Mouse (Mus musculus) layer of hippocampus, postnatal 25 days (tissue): ENCODE data around the gene Rpl35a. TPM values are rescaled to one million over a fixed set of nuclear protein-coding genes. Genes with fewer than 3 reads are reported as not detected.
A peak's percentile ranks its signal among the peaks of the same experiment; 100 is the strongest.

Experiments used
- DNase-seq, 2 experiments: peaks; one replicate each; pipeline ENCODE4 v3.0.0; 2022; ENCODE audit warnings: mixed read lengths in 2 of 2, low spot score in 1 of 2; ENCODE audit errors: extremely low spot score in 1 of 2
- total RNA-seq, 2 experiments: library from RNA; stranded (reverse); gene quantifications; 2 replicates each; pipeline ENCODE4 v1.2.3; 2021

The Rpl35a gene
- total RNA-seq = 100 to 1,000 TPM; 262 to 293 TPM

DNA sequence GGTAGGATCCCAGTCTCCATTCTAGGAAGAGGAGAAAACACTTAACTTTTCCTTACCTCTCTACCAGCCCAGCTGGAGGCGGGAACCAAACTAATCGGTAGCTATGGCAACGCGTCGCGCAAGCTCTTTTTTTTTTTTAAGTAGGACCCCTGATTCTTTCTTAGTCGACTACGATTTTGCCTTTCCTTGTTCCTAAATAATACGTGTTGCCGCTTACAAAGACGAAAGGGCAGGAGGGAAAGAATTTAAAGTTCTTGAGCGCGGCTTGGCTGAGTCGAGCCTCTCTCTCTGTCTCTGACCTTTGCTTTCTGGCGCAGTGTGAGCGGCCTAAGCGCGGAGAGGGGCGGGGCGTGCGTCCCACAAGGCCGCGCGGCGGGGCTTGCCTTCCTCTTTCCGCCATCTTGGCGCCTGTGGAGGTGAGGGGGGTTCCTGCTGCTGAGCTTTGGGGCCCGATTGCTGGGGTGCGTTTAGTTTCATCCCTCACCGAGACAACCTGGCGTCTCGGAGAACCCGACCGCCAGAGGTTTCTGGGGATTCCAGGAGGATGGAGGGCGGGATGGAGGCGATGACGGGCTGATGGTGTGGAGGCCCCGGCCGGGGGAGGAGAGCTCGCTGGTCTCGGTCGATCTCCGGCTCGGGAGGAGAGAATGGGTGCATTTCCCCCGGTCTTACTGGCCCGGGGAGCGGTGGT is at the start of gene Rpl35a, which contains the start of gene Iqcg:
Gene Rpl35a, plus strand, starts transcription at position 359 of the 691 bp plus-strand sequence.
Gene Iqcg, minus strand, starts transcription at position 124 of the 691 bp plus-strand sequence.
- peak; percentile 82 to 93 for DNase-seq

DNA sequence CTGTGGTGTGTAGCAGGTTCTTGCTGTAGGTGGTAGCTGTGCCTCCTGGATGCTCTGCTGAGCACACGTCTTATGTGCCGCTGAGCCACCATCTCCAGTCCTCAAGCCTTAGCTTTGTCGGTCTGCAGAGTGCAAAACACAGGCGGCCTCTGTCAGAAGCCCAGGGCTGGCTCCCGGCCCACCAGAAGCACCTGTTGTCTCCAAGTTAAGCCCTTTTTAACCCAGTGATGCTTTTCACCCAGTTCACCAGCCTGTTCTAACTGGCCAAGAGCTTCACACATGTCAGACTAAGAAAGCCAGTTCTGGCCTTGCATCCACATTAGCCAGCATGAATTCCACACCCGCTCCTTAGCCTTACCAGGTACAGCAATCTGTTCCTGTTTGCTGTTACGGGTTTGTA is 49.4 kb upstream of the Rpl35a start:
- DNase-seq = no peak

DNA sequence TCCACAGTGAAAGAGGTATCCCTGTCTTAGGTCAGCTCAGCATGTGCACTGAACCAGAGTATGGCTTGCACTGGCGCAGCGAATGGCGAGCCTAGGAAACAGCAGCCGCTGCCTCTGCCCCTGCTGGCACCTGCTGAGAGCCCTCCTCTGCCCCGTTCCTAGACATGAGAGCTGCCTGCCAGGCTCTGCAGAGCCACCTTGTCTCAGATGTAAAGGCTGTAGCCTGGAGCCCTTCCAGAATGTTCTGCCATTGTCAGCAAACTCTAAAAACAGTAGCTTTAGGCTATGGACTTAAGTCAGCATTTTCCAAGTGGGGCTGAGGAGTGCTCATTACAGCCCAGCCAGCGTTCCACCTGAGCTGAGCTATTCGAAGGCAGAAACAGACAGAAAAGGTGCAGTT is 48.8 kb upstream of the Rpl35a start:
- no peak for DNase-seq

DNA sequence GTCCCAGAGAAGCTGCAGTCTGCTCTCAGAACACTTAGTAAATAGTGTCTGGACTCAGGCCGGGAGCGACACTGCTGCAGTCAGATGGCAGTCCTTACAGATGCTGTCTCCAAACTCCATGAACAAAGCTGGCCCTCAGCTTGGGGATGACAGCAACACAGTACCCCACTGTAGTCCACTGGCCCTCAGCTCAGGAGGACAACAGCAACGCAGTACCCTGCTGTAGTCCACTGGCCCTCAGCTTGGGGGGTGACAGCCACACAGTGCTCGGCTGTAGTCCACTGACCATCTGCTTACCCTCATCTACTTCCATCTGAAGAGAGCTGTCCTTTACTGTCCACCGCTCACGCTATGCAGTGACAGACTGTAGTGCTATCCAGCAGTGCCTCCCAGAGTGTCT is 46.1 kb upstream of the Rpl35a start:
- DNase-seq = no peak

DNA sequence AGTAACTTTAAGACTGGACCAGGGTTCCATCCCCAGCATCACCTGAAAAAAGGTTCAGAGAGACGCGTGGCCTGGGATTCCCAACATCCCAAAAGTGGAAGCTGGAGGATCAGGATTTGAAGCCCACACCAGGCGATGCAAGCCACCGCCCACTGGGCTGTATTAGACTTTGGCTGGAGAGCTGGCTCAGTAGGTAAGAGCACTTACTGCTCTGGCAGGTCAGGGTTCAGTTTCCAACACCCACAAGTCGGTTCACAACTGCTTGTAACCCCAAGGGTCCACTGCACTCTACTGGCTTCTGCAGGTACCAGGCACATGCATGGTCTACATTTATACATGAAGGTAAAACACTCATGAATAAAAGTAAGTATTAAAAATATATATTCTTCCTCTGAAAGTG is 42.5 kb upstream of the Rpl35a start:
- no peak for DNase-seq

DNA sequence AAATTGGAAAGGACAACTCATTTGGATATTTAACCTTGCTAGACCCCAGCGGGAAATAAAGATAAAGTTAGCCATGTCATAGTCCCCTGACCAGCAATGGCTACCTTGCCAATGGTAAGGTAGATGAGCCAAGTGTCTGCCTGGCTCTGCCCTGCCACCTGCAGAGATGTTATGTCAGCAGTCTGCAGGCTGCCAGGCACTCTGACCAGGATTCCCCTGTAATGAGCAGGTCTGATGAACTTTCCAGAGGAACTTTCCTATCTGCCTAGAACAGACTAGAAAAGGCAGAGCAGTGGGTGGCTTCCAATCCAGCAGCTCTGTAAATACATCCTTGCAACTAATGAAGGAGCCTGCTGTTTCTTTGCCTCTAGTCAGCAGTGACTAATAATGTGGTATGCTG is 41.3 kb upstream of the Rpl35a start:
- DNase-seq = no peak

DNA sequence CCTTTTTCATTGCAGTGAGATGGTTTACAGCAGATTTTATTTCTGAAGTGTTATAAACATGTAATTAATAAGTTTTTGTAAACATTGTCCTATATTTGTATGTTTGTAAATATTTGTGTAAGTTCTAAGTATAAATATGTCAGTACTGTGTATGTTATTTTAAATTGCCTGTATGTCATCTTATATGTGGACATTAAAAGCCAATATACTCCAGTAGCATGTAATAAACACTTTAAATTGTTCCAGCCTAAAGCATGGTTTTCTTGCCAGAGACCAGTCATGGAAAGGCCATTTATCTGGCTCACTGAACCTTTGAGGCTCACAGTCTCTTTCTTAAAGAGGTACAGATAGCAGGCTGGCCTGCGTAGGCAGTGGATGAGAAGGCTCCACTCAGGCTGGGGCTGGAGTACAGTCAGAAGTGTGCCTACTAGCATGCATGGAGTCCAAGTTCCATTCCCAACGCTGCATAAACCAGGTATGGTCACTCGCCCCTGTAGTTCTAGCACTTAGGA is 40.8 kb upstream of the Rpl35a start:
- no peak for DNase-seq

DNA sequence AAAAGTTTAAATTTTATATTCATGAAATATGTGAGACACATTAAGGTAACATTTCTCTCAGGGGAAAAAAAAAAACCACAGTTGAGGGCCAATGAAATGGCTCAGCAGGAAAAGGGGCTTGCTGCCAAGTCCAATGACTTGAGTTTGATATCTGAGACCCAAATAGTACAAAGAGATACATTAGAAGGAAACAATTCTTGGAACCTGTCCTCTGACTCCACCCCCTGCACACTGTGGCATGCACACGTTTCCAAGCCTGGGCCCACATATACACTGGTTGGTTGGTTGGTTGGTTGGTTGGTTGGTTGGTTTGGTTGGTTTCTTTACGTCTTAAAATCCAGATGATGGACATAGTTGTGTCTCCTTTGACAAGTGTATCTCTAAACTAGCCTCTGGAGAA is 40.3 kb upstream of the Rpl35a start:
- no peak for DNase-seq

DNA sequence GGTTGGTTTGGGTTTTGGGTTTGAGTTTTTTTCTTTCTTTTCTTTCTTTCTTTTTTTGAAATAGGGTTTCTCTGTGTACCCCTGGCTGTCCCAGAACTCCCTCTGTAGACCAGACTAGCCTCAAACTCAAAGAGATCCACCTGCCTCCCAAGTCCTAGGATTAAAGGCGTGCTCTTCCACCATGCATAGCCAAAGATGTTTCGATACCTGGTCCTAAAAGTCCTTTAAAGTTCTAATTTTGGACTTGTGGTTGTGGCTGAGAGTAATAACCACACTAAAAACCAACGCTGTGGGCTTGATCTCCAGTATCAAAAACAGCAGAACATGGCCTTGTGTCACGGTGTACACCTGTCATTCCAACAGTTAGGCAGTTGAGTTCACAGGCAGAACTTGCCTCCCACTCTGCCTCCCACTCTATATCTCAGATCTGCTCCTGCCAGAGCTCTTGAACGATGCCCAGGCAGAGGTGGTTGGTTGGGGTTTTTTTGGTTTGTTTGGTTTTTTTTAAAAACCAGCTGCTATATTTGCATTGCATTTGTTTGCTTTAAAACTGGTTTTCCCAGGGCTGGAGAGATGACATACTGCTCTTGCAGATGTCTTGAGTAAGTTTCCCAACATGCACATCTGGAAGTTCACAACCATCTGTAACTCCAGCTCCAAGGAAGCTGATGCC is 38.4 kb upstream of the Rpl35a start:
- DNase-seq = no peak

DNA sequence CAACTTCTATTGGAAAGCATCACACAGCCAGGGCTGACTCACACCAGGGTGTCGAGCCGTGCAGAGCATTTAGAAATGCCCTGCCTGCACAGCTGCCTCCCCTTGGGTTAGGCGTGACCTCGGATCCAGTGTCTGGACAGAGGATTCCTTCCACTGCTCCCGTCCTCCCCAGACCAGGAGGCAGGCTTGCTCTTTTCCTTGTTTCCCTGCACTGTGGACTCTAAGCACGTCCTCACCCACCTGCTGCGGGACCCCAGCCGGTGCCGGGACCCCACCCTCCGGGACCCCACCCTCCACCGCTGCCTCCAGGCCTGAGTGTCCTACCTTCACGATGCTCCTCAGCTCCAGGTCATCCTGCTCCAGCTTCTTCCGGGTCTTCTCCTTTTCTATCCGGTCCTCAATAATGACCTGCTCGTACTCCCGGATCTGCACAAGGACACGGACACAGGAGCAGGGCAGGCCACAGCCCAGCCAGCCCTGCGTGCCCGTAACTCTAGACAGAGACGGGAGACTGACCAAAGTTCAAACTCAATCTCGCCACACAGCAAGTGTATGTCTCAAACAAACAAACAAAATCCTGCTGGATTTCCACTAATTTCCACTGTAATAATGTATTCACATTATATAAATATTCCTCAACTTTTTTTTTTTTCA is 37.0 kb upstream of the Rpl35a start:
- DNase-seq = no peak

DNA sequence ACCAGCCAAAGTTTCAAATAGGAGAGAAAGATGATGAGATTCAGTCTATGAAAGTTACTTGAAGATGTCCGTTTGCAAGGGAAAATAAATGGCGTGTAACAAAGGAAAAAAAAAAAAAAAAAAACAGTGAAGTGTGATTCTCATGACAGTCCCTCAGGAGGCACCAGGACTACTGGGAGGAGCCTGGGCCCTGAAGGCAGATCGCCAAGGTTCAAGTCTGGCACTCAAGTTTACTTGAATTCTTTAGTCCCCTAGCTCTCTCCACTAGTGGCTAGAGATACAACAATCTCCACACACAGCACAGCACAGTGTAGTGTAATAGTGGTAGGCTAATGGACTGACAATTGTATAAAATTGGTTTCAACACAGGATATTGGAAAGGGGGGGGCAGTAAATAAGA is 34.9 kb upstream of the Rpl35a start:
- no peak for DNase-seq

DNA sequence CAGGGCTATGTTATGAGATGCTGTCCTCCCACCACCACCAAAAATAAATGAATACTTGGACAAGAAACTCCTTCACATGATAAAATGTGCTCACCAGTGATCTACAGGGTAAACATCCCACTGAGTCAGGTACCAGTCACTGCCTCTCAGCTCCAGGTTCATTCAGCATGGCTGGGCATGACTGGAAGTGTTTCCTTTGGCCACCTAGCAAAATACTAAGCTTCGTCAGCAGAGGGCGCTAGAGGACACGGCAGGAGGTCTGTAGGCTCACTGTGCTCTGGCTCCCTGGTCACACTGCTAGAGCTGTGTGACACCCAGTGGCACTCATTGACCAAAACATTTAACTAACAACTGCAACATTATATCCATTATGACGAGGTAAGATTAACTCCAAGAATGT is 32.5 kb upstream of the Rpl35a start:
- peak; percentile 76 to 93 for DNase-seq

DNA sequence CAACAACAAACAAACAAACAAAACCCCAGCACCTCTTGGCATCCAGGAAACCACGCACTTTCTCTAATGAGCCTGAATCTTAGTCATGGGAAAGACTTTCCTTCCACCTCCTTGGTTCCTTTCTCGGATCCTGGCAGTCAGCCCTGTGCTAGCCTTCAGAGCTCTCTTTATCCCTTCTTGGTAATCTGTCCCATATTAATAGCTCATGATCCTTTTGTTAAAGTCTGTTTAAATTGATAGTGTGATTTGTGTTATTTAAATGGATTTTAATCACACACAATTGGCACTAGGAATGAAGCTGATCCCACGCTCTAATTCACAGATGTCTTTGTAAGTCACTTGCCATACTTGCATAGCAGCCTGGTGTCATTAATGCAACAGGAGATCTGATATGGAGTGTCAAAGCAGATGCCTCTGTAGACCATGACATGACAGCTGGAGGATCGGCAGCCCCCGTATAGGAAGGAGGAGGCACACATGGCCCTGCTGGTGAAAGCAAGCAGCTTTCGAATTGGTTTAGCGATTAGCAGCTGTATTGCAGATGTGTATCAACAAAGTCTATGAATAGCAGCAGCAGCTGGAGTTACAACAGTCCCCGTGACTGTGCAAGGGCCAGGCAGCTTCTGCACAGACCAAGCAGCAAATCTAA is 31.7 kb upstream of the Rpl35a start:
- DNase-seq = no peak

DNA sequence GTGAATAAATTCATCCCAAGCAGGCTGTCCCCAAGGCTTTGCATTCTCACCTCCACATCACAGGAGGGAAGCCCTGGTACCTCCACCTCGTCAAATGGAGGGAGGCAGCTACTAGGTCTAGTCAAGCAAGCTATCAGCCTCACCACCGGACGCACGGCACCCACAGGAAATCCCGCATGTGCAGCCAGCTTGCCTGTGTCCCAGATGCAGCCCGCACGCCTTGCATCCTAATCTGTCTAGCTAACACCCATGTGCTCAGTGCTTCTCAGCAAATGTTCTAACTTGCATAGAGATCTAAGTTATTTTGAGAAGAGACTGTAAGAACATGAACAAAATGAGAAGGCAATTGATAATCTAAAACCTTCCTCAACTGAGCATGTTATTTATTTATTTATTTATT is 29.9 kb upstream of the Rpl35a start:
- no peak for DNase-seq

DNA sequence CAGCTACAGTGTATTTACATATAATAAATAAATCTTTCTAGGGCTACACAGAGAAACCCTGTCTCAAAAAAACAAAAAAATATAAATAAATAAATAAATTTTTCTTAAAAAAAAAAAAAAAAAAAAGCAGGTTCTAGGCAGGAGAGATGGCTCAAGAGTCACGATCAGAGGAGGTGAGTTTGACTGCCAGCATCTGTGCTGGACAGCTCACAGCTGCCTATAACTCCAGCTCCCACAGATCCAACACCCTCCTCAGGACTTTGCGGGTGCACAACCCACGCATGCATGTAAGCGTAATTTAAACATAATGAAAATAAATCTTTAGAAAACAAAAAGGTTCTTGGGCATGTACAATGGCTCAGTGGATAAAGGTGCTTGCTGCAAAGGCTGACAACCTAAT is 20.2 kb upstream of the Rpl35a start:
- no peak for DNase-seq

DNA sequence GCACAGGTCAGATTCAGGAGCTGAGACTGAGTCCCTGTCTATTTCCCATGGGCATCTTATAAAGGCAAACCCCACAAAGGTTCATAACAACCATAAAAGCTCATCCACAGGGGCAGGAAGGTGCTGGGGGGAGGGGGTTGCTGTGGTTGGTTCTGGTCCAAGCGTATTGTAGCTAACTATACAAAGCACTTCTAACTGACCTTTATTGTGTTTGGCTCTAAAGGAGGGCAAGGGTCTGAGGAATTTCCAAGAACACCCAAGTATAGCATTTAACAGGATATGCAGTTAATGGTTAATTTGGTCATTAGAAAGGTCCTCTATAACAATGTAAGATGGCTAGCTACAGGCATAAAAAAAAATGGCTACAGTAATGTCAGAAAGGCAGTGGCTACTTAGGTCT is 13.6 kb upstream of the Rpl35a start:
- DNase-seq = no peak

DNA sequence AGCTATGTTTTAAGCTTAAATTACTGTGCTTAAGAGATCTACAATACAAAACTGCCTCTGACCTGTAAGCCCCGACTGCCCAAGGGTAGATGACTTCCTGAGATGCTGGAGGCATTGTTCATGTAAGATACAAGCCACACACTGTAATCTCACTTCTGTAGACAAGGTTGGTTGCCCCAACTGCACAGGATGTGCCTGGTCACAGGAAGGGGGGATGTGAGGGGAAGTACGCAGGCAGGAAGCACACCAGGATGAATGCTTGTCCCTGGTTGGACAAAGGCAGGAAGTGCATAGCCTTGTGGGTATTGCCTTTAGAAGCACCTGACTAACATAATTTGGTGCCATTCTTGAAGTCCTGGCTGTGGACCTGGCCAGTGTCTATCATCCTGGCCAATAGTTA is 13.0 kb upstream of the Rpl35a start:
- no peak for DNase-seq

DNA sequence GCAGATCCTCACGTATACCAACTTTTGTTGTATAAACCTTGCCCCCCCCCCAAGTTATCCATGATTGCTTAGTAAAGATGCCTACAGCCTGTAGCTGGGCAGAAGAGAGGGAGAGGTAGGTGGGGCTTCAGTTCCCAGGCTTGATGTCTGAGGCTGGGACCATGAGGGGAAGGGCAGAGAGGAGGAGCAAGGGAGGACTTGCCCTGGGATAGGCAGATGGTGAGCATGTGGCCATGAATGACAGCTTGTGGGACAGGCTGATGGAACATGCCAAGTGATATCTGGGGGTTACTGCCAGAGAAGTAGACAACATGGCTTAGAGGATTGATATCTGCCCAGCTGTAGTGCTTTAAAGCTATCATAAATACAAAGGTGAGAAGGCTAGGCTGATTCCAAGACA is 8.2 kb upstream of the Rpl35a start:
- no peak for DNase-seq

DNA sequence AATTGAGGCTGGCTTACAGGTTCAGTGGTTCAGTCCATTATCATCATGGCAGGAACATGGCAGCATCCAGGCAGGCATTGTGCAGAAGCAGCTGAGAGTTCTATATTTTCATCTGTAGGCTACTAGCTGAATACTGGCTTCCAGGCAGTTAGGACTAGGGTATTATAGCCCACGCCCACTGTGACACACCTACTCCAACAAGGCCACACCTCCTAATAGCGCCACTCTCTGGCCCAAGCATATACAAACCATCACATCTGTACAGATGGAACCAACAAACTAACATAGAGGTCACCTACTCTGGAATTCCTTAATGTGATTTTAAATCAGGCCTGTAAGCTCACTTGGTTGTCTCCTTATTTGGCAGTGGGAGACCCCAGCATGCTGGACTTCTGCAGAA is 7.6 kb upstream of the Rpl35a start:
- DNase-seq = no peak

DNA sequence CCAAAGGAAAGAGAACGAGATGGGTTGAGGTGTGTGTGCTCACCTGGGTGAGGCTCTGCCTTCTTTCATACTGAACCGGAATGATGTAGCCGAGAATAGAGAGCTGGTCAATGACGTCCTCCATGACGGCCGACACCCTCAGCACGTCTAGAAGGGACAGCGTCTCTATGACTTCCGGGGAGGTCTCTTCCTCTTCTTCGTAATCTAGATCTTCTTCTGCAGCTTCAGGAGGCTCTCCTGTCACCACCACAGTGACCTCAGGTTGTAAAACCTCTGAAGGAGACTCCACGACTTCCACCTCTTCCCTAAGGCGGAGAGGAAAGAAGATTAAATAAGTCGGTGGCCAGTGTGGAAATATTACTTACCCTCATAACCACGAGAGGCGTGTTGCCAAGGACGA is 6.4 kb upstream of the Rpl35a start:
- DNase-seq = no peak

DNA sequence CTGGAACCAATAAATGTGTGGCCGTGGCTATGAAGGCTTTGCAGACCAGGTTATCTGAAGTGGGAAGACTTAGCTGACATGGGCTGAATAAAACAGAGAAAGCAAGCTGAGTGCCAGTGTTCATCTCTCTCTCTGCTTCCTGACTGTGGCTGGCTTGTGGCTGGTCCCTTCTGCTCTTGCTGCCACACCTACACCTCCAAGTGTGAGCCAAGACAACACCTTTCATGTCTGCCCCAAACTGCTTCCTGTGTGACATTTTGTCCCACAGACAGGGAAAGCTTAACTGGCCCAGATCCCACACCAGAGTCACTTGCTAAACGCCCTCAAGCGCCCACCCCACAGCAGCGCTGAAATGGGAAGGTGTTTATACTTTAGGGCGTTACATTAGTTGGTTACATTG is 3.1 kb upstream of the Rpl35a start:
- DNase-seq = no peak
